Mouse (Mus musculus) spleen, adult 2 months (tissue): Measurements from ENCODE around the gene Atp6v1c2. TPM values are rescaled to one million over a fixed set of nuclear protein-coding genes. Genes with fewer than 3 reads are reported as not detected.

Experiments
- DNase-seq, 2 experiments: peaks; one replicate each; pipeline versions ENCODE4 v3.0.0 to v3.0.0-alpha.2; 2012 to 2021; ENCODE audit warnings: low spot score in 2 of 2, low read depth in 1 of 2
- H3K27ac ChIP-seq: fragments of 200-500 bp; 2 replicates; pipeline ENCODE4 v1.5.1; 2012; ENCODE audit warnings: low read length, inconsistent platforms; ENCODE audit not compliant: insufficient read depth
- H3K27me3 ChIP-seq: fragments of 200-500 bp; 2 replicates; pipeline ENCODE4 v1.6.1; 2012; ENCODE audit warnings: mild to moderate bottlenecking, moderate library complexity, low read length, inconsistent platforms; ENCODE audit not compliant: control insufficient read depth, insufficient read depth
- H3K36me3 ChIP-seq: fragments of 200-500 bp; 2 replicates; pipeline ENCODE4 v1.6.1; 2012; ENCODE audit warnings: mild to moderate bottlenecking, low read length, inconsistent platforms; ENCODE audit not compliant: control insufficient read depth, insufficient read depth
- H3K4me1 ChIP-seq: fragments of 200-500 bp; 2 replicates; pipeline ENCODE4 v1.6.1; 2011; ENCODE audit warnings: inconsistent platforms; ENCODE audit not compliant: control insufficient read depth, insufficient read depth, insufficient read length
- H3K4me3 ChIP-seq: fragments of 200-500 bp; 2 replicates; pipeline ENCODE4 v1.5.1; 2011; ENCODE audit warnings: mild to moderate bottlenecking, inconsistent platforms; ENCODE audit not compliant: insufficient read depth, insufficient read length; ENCODE audit errors: extremely low read depth
- CTCF ChIP-seq: fragments of 200-500 bp; IDR thresholded peaks from 2 replicates; pipeline ENCODE4 v1.5.1; 2011; ENCODE audit warnings: mild to moderate bottlenecking, inconsistent platforms; ENCODE audit not compliant: insufficient read depth, insufficient read length, insufficient replicate concordance; ENCODE audit errors: extremely low read depth
- POLR2A ChIP-seq: fragments of 200-500 bp; IDR thresholded peaks from 2 replicates; pipeline ENCODE4 v1.6.1; 2011; ENCODE audit warnings: low read depth, low read length, inconsistent platforms
- WGBS: fragments of 180-500 bp; shearing (Covaris S2); methylation state at CpG from one replicate; pipeline ENCODE4 v1.1.7; 2018; 5-methylcytosine and 5-hydroxymethylcytosine counted together
- polyA plus RNA-seq: library from polyadenylated mRNA; depleted of rRNA; stranded (reverse); fragments of >200 nt; gene quantifications from 2 replicates; pipeline ENCODE4 v1.2.3, GENCODE M21; 2012; rRNA removed

The Atp6v1c2 gene
- polyA plus RNA-seq, 1 experiment, result not detected

DNA sequence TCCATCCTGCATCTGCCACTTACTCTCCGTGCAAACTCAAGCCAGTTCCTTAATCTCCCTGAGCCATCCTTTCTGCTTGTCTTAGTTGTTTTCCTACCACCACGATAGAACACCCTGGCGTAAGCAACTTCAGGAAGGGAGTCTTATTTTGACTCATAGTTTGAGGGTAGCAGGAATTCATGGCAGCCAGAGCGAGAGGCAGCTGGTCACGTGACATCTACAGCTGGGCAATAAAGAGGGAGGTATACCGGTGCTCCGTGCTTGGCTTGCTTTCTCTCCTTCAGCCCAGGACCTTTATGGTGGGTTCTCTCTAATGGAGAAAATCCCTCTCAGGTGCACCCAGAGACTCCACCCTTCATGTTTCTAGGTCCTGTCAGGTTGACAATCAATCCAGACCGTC lies 78.2 kb downstream of the Atp6v1c2 start:
- 62% methylated on average over 8 of the region's 8 CpGs for WGBS
- DNase-seq, result no peak
- Histone ChIP-seq H3K27me3 (no peaks in the 10 kb centered on the region), H3K36me3 (no peaks in the 10 kb centered on the region), H3K4me1 (no peaks in the 10 kb centered on the region), H3K27ac (no peak overlapping the region), H3K4me3 (no peak overlapping the region)
- no peak for TF ChIP-seq POLR2A

DNA sequence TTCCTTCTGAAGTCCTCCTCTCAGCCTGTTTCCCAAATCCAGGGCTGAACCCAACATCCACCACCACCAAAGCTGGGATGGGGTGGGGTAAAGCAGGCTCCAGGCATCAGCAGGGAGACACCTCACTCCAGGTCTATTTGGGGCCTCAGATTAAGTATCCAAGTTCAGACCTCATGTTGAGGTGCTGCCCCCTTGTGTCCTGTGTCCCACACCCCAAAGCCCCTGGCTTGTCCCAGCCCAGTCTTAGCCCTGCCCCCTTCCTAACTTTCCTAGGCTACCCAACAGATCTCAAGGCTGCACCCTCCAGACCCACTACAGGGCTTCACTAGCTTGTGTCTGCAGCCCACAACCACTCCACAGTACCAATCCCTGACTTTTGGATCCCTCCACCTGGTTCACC lies 87.1 kb downstream of the Atp6v1c2 start:
- TF ChIP-seq POLR2A, result no peak
- Histone ChIP-seq H3K4me1 (no peaks in the 10 kb centered on the region), H3K4me3 (no peak overlapping the region), H3K36me3 (no peaks in the 10 kb centered on the region), H3K27me3 (no peaks in the 10 kb centered on the region), H3K27ac (no peak overlapping the region)
- DNase-seq, result no peak

DNA sequence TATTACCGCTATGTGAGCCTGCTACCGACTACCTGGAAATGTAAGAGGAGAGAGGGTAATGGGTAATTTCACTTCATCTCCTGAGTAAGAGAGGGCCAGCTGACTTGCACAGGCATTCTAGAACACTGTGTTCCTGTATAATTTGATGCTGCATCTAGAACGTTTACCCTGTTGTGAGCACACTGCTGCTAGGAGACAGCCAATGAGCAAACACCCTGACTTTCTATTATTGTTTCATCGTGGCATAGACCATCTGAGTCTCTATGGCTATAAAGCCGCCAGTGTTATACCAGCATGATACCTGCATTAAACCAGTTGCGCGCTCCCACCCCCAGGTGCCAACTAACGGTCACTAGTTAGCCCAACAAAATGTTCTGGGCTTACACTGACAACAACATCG lies 87.5 kb downstream of the Atp6v1c2 start:
- TF ChIP-seq CTCF, result no peak
- no peak for TF ChIP-seq POLR2A
- H3K27me3 ChIP-seq, result no peaks in the 10 kb centered on the region
- no peak overlapping the region for H3K27ac ChIP-seq
- no peaks in the 10 kb centered on the region for H3K36me3 ChIP-seq
- no peak overlapping the region for H3K4me3 ChIP-seq
- DNase-seq, result no peak
- no peaks in the 10 kb centered on the region for H3K4me1 ChIP-seq
- 95% methylated on average over 9 of the region's 9 CpGs for WGBS

DNA sequence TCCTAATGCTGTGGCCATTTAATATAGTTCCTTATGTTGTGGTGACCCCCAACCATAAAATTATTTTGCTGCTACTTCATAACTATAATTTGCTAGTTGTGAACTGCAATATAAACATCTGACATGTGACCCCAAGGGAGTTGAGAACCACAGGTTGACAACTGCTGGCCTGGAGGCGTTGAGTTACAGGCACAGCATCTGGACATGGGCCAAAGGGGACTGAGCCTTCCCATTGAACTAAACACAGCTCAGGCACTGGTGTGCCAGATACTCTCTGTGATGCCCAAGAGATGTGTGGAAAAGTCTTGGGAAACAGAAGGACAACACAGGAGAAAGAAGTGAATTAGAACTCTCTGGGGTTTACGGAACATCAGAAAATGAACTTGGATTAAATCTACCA lies 88.1 kb downstream of the Atp6v1c2 start:
- Histone ChIP-seq H3K27me3 (no peaks in the 10 kb centered on the region), H3K4me3 (no peak overlapping the region), H3K36me3 (no peaks in the 10 kb centered on the region), H3K4me1 (no peaks in the 10 kb centered on the region), H3K27ac (no peak overlapping the region)
- no peak for TF ChIP-seq POLR2A
- no peak for TF ChIP-seq CTCF
- no peak for DNase-seq
- 73% methylated on average over 2 of the region's 2 CpGs for WGBS

DNA sequence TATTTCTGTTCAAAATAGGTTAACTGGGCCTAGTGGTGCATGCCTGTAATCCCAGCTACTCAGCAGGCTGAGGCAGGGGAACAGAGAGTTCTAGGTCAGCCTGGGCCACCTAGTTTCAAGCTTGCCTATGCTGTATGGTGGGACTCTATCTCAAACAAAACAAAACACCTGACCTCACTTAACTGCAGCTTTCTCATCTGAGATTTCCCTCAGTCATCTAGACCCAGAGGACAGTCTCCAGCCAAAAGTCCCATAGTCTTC lies 89.8 kb downstream of the Atp6v1c2 start:
- no peak overlapping the region for H3K27ac ChIP-seq
- TF ChIP-seq POLR2A, result no peak
- no peak for TF ChIP-seq CTCF

DNA sequence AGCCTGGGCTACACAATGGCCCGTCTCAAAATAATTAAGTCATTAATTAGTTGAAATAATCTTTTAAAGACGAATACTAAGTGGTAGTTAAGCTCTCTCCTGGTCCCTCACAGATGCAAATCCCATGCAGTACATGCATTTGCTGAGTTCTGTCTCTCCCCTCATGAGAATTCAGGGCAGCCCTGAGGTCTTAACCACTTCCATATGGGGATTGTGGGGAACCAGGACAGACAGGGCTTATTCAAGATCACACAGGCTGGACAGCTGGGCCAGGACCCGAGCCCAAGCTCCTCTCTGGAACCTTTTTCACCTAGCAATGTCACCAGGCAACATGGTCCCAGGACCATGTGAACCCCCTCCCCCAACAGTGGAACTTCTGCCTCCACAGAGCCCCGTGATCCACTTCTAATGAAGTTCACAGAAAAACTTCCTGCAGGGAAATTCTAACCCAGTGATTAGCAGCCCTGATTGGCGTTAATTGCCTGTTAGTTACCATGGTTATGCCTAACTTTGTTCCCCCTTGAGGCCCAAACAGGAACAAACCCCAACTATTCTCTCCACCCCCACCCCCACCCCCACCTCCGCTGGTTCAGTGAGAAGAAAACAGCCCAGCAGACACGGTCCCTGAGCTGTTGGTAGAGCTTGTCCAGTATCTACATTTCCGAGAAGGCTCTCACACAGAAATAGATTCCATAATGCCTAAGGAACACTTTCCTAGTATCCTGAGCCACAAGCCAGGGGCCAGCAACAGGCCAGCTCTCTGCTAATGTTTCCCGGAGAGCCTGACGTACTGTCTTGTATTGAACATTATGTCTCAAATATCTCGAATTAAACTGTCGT lies 90.4 kb downstream of the Atp6v1c2 start:
- Histone ChIP-seq H3K4me1 (no peaks in the 10 kb centered on the region), H3K4me3 (no peak overlapping the region), H3K36me3 (no peaks in the 10 kb centered on the region), H3K27ac (no peak overlapping the region), H3K27me3 (no peaks in the 10 kb centered on the region)
- no peak for DNase-seq
- WGBS, result 50% methylated on average over 12 of the region's 12 CpGs
- TF ChIP-seq CTCF (no peak), POLR2A (no peak)

More for the DNA sequence above, 89.8 kb downstream of the Atp6v1c2 start:
- H3K27me3 ChIP-seq, result no peaks in the 10 kb centered on the region
- no peak for DNase-seq
- no peak overlapping the region for H3K4me3 ChIP-seq
- no peaks in the 10 kb centered on the region for H3K36me3 ChIP-seq
- H3K4me1 ChIP-seq, result no peaks in the 10 kb centered on the region

DNA sequence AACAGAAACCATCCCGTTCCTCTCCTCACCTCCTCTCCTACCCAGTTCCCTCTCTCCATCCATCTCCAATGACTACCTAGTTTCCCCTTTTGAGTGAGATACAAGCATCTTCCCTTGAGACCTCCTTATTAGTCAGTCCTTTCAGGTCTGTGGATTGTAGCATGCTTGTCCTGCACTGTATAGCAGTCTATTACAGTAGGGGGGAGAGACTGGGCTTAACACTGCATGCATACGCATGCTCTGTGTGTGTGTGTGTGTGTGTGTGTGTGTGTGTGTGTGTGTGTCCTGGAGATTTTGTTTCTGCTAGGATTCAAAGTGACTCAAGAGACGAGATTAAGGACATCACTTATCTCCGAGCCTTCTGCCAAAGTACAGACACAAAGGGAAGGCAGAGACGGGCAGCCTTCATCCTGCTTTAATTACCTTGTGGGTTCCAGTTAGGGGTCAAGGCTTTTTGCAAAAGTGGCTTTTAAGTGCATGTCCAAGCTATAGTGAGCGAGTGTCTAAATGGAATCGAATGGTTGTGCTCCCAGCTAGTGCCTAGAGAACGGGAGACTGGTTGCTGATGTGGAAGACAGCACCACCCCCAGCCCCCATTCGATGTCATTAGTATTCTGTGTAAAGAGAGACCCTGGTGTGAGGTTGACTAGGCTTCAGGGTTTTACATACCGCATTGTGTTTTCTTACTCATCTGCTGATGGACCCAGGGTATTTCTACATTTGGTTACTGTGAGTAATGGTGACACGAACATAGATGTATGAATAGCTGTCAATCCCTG lies 93.4 kb downstream of the Atp6v1c2 start:
- no peak overlapping the region for H3K4me3 ChIP-seq
- H3K27ac ChIP-seq, result no peak overlapping the region
- no peaks in the 10 kb centered on the region for H3K36me3 ChIP-seq
- no peak for DNase-seq
- H3K27me3 ChIP-seq, result no peaks in the 10 kb centered on the region
- TF ChIP-seq CTCF, result no peak
- TF ChIP-seq POLR2A, result no peak
- H3K4me1 ChIP-seq, result no peaks in the 10 kb centered on the region
- WGBS, result 69% methylated on average over 11 of the region's 11 CpGs

Other genes starting within 250 kb of the Atp6v1c2 start
- gene Kcnf1, start 152.5 kb downstream of the Atp6v1c2 start, polyA plus RNA-seq, result 0.28 and 0.77 TPM in 2 replicates
- gene Pdia6, start 62.8 kb downstream of the Atp6v1c2 start, polyA plus RNA-seq, result 28.1 and 32.6 TPM in 2 replicates
- gene Nol10, start 19.1 kb upstream of the Atp6v1c2 start, polyA plus RNA-seq, result 2.9 and 3.2 TPM in 2 replicates
- 80.9 and 90.6 TPM in 2 replicates for gene Odc1, start 215.4 kb upstream of the Atp6v1c2 start, polyA plus RNA-seq